Mouse (Mus musculus) left cerebral cortex, postnatal 10 days (tissue): ENCODE measurements around the gene Fads6. TPM values are rescaled to one million over a fixed set of nuclear protein-coding genes. Genes with fewer than 3 reads are reported as not detected.

ENCODE experiments used
- DNase-seq, 2 experiments: peaks; one replicate each; pipeline ENCODE4 v3.0.0; 2021 to 2022; ENCODE audit warnings: low spot score in 2 of 2, mixed read lengths in 1 of 2; ENCODE audit errors: extremely low spot score in 1 of 2
- intact Hi-C: fragments of 180-260 bp; cut with DNase I; formaldehyde crosslinking; loops from one replicate; pipeline ENCODE4 v1.15.1; 2025
- total RNA-seq, 2 experiments: library from RNA; stranded (reverse); gene quantifications; 2 replicates each; pipeline ENCODE4 v1.2.3; 2021

Fads6 gene
- total RNA-seq, 2 experiments from 2014 or later, result 6.5 to 6.8 TPM

GRCm38 (mm10) chr11:115282723-115283485 lies 14.6 kb downstream of the Fads6 start:
- intact Hi-C loops, result no loop called here
- no peak for DNase-seq

GRCm38 (mm10) chr11:115282295-115282694 lies 15.2 kb downstream of the Fads6 start:
- intact Hi-C loops, result no loop called here
- DNase-seq, result no peak

GRCm38 (mm10) chr11:115279726-115280125 lies 17.7 kb downstream of the Fads6 start:
- intact Hi-C loops, result no loop called here
- no peak for DNase-seq

- intact Hi-C loops, result no loop called here
- no peak for DNase-seq
These were observed 19.3 kb downstream of the Fads6 start for GRCm38 (mm10) chr11:115278176-115278575.

- DNase-seq, result no peak
- intact Hi-C loops, result no loop called here
These were observed 19.9 kb downstream of the Fads6 start for GRCm38 (mm10) chr11:115277604-115277975.

GRCm38 (mm10) chr11:115276780-115277603 lies 20.5 kb downstream of the Fads6 start, which contains the start of gene Fdxr:
Fdxr (minus strand) TSS chr11:115277050.
- intact Hi-C loops, result no loop called here
- DNase-seq, result peak; percentile 99

- DNase-seq, result no peak
- intact Hi-C loops, result no loop called here
These were observed 21.5 kb downstream of the Fads6 start for GRCm38 (mm10) chr11:115275954-115276353.

GRCm38 (mm10) chr11:115275509-115275908 lies 22.0 kb downstream of the Fads6 start:
- DNase-seq, result no peak
- intact Hi-C loops, result no loop called here

- no peak for DNase-seq
- intact Hi-C loops, result loop anchor here (5.0 kb wide), 1 partner anchor 192 kb away; no protein-coding TSS in a partner anchor
These were observed 22.7 kb downstream of the Fads6 start for GRCm38 (mm10) chr11:115274771-115275170.

- intact Hi-C loops, result loop anchor here (5.0 kb wide), 1 partner anchor 192 kb away; no protein-coding TSS in a partner anchor
- no peak for DNase-seq
These were observed 23.3 kb downstream of the Fads6 start for GRCm38 (mm10) chr11:115274178-115274577.

- DNase-seq, result no peak
- intact Hi-C loops, result loop anchor here (5.0 kb wide), 1 partner anchor 191 kb away; no protein-coding TSS in a partner anchor
These were observed 23.7 kb downstream of the Fads6 start for GRCm38 (mm10) chr11:115273735-115274134.

- intact Hi-C loops, result loop anchor here (5.0 kb wide), 1 partner anchor 191 kb away; no protein-coding TSS in a partner anchor
These were observed 24.5 kb downstream of the Fads6 start for GRCm38 (mm10) chr11:115272894-115273498.

GRCm38 (mm10) chr11:115271481-115271880 lies 26.0 kb downstream of the Fads6 start:
- DNase-seq, result no peak
- intact Hi-C loops, result loop anchor here (5.0 kb wide), 1 partner anchor 189 kb away; no protein-coding TSS in a partner anchor

More at GRCm38 (mm10) chr11:115272894-115273498, 24.5 kb downstream of the Fads6 start:
- no peak for DNase-seq

GRCm38 (mm10) chr11:115271052-115271451 lies 26.4 kb downstream of the Fads6 start:
- no peak for DNase-seq
- intact Hi-C loops, result loop anchor here (5.0 kb wide), 1 partner anchor 189 kb away; no protein-coding TSS in a partner anchor

- DNase-seq, result peak; percentile 76 to 86
- intact Hi-C loops, result loop anchor here (1.0 to 5.0 kb wide), 2 partner anchors 67 to 188 kb away; no protein-coding TSS in a partner anchor
These were observed 27.2 kb downstream of the Fads6 start for GRCm38 (mm10) chr11:115270148-115270861.

- intact Hi-C loops, result loop anchor here (1.0 to 5.0 kb wide), 2 partner anchors 66 to 187 kb away; no protein-coding TSS in a partner anchor
- peak in 1 of 2 experiments; percentile 43 for DNase-seq
These were observed 28.0 kb downstream of the Fads6 start for GRCm38 (mm10) chr11:115269330-115270066.

- intact Hi-C loops, result no loop called here
- DNase-seq, result no peak
These were observed 29.5 kb downstream of the Fads6 start for GRCm38 (mm10) chr11:115267958-115268357.
